Mouse (Mus musculus): ENCODE data around the gene Egln3.

The Egln3 gene

DNA sequence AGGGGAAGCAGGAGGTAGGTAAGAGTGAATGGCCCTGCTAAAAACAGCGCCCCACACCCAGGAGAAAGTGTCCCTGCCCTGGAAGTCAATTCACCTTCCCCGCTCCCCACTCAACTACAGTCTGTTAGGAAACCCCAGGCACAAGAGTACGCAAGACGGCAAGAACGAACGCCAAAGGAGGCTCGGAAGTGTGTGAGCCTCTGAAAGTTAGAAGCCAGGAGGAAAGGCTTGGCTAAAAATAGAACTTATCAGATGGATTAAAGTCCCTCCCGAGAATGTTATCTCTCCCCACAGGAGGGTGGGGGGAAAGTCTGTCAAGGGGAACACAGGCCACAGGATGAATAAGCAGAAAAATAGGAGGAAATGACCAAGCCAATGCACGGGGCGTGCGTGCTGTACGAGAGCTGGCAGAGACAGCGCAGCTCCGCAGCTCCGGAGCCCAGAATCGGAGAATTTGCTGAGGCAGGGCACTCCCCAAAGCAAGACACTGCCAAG, 41.0 kb downstream of the Egln3 start:
- peak; percentile 73 for DNase-seq (ENCODE audit: low spot score)

DNA sequence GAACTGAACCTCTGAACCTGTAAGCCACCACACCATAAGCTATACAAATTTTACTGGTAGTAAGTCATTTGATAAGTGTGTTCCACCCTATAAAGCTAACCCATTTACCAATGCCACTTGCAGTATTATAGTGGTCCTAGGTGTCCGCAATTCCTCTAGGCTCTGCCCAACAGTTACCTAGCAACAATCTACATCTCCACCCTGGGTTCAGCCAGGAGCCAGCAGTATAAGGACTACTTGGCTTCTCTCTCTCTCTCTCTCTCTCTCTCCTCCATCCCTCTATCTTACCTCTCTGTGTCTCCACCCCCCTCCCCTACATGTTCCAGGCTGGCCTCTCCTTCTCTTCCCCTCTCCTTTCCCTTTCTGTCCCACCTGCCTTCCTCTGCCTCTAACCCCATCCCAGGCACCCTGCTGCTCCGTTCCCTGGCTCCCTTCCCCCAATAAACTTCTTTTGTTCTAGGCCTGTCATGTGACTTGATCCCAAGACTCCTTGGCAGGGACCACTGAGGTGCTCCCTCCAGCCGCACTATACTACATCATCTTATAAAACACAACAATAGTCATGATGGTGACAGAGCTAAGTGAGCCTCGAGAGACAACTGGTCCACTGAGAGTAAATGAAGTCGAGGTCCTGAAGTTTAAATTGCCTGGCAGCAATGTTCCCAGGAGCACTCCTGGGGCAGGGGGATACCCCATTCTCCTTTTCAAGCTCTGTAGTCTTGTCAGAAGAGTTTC, 42.0 kb downstream of the Egln3 start:
- no peak for DNase-seq (ENCODE audit: low spot score)

DNA sequence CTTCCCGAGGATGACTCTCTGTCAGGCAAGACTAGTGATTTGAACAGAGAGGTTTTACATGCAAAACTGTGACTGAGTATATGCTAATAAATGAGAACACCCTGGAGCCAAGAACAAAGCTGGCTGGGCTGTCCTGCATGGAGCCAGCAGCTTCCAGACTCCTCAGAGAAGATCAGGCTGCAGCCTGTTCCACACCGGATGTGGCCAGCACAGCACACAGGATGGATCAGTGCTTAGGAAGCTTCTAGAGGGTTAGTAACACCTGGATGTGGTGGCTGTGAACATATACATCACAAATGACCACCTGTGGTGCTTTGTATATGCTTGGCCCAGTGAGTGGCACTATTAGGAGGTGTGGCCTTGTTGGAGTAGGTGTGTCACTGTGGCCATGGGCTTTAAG, 43.4 kb downstream of the Egln3 start:
- no peak for DNase-seq (ENCODE audit: low spot score)

DNA sequence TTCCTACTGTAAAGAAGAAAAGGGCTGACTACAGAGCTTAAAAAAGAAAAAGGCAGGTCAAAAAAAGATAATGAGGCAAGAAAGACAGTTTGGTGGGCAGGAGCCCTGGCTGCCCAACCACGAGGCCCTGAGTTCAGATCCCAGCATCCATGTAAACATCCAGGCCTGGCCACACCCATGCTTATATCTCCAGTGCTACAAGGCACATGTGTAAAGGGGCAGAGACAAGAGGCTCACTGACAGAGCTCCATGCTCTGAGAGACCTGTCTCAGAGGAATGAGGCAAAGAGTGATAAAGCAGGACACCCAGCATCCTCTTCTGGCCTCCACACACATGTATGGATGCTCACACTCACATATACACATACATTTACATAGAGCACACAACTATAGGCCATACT, 48.9 kb downstream of the Egln3 start:
- no peak for DNase-seq (ENCODE audit: low spot score)

DNA sequence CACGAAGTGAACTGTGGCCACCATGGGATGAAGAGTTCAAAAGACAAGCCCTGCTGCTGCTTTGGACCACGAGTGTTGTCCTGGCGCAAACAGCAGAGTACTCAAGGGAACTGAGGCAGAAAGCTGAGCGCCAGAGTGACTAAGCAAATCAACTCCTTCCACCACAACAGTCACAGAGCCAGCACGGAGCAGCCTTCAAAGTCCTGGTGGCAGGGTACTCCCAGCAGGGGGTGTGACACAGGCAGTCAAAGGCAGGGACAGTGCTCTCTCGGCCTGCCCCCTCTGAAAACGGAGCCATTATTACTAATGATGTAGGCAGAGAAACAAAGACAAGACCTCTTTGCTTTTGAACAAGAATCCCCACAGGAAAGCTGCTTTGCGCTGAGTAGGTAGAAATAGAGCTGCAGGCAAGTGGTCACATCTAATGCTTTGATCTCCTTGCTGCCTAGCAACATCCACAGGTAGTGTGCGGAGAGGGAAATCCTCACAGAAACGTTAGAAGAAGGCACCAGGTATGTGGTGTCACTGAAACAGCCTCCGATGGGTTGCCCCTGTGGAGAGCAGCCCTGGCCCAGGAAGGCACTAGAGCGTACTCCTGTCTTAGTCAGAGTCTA, 56.6 kb downstream of the Egln3 start:
- no peak for DNase-seq (ENCODE audit: low spot score)
